Mouse (Mus musculus) cerebellum, postnatal 25 days (tissue): ENCODE measurements around the gene Mrpl35.
A peak's percentile ranks its signal among the peaks of the same experiment; 100 is the strongest.
"Not testable (repeated sequence)": the region's sequence is repeated elsewhere in the genome, so short reads cannot be mapped to it uniquely, and the experiment has no call there.

Source experiments
- DNase-seq, 2 experiments: peaks; one replicate each; pipeline ENCODE4 v3.0.0; 2021; ENCODE audit warnings: mixed read lengths in 2 of 2

Gene Mrpl35

DNA sequence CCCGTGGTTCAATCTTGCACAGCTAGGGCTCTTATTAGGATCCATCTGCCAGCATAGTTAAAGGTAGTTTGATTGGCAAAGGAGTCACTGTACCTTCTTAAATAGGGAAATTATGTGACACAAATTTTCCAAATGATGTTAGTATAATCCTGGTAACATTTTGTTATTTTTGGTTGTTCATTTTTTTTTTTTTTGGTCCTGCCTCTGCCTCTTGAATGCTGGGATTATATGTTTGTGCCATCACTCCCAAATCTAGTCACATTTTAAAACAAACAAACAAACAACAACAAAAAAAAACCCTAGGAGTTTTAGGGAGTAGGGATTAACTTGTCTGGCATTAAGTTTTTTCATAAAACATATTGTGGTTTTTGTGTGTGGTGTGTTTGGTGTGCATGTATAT is at the start of gene Mrpl35:
TSS of gene Mrpl35 (minus strand) at position 101 of the 400 bp plus-strand sequence.
- DNase-seq: no peak

DNA sequence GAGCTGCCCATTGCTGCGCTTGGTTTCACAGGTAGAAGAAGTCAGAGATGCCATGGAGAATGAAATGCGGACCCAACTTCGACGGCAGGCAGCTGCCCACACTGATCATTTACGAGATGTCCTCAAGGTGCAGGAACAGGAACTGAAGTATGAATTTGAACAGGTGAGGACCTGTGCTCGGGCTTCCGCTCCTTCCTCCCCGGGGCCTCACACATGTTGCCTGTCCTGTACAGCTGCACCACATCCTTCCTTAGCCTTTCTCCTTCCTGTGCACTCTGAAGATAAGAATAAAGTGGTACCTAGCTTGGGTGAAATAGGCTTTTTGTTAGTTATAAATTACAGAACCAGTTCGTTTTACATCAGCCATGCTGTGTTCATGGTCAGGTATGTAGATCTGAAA is 44.6 kb upstream of the Mrpl35 start:
- DNase-seq: no peak

DNA sequence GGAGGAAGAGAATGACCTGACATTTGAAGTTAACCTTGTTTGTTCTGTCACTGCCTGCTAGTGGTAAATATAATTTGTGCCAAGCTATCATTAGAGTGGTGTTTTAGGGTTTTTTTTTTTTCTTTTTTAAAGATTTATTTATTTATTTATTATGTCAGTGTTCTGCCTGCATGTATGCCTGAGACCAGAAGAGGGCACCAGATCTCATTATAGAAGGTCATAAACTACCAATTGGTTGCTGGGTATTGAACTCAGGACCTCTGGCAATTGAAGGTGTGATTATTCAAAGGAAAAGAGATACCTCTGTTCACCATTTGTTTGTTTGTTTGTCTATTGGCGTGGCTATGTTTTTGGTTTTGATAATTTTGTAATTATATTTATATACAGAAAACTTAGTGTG is 42.0 kb upstream of the Mrpl35 start:
- no peak for DNase-seq

DNA sequence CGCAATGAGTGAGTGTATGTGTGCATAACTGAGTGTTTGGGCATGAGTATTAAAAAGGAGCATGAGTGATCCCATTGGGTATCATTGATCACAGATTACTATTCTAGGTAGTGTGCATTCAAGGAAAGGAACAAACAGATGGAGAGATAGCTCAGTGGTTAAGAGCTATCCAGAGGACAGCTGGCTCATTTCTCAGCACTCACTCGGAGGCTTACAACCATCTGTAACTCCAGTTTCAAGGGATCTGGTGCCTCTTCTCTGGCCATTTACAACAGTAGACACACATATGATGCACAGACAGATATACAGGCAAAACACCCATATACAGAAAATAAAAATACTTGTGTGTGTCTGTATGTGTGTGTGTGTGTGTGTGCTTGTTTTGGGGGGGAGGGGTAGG is 41.0 kb upstream of the Mrpl35 start:
- no peak for DNase-seq

DNA sequence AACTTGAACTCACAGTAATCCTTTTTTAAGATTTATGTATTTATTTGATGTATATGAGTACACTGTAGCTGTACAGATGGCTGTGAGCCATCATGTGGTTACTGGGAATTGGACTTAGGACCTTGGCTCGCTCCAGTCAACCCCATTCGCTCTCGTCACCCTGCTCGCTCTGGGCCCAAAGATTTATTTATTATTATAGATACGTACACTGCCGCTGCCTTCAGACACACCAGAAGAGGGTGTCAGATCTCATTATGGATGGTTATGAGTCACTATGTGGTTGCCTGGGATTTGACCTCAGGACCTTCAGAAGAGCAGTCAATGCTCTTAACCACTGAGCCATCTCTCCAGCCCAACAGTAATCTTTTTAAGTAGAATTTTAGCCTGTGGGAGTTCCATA is 20.1 kb upstream of the Mrpl35 start:
- not testable (repeated sequence) for DNase-seq

DNA sequence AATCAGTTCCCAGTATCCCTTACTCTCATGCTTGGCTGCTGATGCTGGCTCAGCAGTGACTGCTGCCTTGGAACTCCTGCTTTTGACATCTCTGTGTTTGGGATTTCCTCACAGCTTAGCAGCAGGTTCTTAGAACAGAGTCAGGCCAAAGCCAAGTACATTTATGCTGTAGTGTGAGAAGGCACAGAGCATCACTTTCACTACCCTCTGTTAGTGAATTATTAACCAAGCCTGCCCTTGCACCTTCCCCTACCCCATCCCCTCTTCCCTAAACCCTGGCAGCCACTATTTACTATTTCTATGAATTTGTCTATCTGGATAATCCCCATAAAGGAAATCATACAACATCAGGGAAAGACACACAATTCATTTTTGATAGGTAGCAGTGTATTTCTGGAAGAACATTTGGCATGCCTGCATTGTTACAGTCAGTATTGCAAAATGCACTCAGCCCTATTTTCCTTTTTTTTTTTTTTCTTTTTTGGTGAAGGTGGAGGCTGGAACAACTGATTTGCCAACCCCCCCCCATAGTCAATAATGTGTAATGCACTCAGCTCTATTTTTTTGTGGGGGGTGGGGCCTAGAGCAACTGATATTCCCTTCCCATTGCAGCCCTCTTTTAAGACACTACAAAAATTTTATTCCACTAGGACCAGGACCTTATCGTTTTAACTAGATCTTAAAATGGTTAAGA is 14.0 kb upstream of the Mrpl35 start:
- peak in 1 of 2 experiments; percentile 13 for DNase-seq

DNA sequence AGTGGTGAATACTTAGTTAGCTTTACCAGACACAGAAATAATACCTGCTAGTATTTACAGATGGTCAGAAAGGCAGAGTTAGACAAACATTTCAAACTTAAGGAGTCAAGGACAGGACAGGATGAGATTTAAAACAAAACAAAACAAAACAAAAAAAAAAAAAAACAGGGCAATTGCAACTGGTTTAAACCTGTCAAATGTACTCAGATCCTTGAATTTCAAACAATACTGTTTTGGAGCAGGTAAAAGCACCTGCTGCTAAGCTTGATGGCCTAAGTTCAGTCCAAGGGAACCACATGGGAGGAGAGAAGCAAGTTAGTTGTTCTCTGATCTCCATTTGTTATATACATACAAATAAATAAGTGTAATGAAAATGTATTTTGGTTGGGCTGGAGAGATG is 13.0 kb upstream of the Mrpl35 start:
- DNase-seq: no peak

DNA sequence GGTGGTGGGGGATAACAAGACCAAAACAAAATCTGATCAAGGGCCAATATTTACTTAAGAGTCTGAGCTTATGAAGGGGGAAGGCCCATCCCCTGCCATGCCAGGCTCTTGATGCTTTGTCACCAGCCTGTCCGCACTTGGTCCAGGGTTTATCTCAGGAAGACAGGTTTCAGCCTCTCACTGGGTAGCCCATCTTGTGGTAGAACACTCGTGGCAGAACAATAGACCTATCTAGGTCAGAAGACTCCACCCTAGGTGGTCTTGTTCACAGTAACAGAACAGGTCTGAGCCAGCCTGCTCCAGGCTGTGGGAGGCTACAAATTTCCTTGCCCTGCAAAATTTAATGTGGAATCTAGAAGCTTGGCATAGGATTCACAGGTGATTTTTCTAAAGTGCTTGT is 10.0 kb upstream of the Mrpl35 start:
- DNase-seq: peak; percentile 14 to 16

DNA sequence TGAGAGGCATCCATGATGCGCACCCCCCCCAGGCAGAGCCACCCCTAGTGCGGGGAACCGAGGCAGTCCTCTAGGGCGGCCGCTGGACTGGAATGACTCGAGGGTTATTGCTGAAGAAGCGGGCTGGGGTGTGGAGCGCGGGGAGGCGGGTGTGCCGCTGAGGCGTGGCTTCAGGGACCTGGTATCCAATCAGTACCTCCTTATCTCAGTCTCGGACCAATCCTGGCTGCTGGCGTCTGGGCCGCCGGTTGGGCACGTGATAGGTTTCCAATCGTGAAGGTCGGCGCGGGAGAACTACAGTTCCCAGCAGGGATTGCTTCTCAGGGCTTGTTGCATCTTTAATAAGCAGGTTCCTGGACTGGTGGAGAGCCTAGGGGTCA is 4.8 kb upstream of the Mrpl35 start:
- peak; percentile 93 to 95 for DNase-seq

DNA sequence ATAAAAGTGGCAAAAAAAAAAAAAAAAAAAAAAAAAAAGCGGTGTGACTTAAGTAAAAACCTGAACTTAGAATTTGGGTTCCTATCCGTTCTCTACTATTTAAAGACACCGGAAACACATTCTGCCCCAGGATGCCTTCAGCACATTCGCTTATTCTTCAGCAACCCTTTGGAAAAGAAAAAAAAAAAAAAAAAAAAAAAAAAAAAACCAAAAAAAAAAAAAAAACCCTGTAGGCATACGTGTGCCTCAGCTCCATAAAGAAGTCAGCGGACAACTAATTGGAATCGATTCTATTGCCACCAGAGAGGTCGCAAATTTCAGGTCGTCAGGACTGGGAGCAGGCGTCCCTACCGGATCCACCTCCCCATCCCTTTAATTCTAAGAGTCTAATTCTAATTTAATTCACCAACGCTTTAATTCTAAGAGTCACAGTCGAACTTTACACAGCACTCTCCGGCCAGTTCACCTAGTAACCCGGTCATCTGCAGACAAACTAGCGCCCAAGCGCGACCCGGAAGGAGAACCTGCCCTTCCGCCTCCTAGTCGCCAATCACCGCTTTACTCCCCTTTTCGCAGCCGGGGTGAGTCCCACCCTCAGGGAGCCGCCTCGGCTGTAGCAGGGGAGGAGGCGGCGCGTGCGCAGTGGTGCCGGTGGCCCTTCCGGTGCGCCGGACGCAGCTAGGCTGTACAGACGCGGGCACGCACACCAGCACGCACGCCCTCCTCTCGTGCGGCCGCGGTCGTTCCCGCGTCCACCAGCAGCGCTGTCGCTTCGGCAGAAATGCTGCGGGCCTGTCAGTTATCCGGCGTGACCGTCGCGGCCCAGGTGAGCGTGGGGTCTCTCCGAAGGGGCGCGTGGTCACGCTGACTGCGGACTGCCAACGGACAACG is 4.2 kb upstream of the Mrpl35 start, which contains the start of gene Immt:
TSS of gene Immt (plus strand) at position 642 of the 891 bp plus-strand sequence.
- DNase-seq: peak; percentile 97 to 99

DNA sequence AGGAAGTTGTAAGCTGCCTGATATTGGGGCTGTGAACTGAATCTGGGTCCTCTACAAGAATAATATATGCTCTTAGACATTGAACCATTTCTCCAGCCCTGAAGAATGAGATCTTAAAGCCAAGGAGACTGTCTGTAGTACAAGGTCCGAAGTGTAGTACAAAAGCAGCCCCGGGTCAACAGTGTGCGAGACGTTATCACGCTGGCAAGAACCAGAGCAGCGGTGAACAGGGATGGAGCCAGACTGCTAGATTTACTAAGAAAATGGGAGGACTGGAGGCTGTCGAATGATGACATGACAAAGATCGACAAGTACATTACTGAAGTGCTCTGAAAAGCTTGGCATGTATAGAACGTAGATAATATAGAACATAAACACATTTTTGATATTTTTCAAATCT is 3.0 kb upstream of the Mrpl35 start:
- no peak for DNase-seq

DNA sequence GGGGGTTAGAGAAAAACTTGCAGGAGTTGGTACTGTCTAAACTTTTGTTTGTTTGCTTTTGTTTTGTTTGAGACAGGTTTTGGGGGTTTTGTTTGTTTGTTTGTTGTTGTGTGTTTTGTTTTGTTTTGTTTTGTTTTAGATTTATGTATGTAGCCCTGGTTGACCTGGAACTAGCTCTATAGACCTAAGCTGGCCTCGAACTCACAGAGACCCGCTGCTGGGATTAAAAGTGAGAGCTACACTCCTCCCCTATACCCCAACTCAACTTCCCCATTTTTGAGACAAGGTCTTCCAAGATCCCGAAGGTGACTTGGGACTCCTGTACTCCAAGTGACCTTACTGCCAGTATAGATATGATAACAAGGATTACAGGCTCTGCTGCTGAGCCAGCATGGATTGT is 2.8 kb downstream of the Mrpl35 start:
- no peak for DNase-seq

DNA sequence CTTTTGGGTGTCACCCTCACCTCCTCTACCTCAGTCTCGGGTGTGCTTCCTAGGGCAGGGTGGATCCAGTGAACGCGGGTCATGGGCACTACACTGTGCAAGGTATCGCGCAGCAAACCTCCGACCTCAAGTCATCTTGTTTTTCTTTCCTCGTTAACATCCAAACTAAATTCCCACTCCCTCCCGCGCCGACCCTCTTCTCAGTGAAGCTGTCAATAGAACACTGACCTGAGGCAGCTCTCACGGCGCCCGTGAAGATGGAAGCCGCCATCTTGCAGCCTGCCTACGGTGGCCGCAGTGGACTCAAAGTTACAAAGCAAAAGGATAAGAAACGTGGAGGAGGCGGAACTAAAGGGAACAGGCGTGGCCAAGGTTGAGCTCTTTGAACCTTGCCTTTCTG is 3.3 kb downstream of the Mrpl35 start:
- peak; percentile 93 to 95 for DNase-seq

DNA sequence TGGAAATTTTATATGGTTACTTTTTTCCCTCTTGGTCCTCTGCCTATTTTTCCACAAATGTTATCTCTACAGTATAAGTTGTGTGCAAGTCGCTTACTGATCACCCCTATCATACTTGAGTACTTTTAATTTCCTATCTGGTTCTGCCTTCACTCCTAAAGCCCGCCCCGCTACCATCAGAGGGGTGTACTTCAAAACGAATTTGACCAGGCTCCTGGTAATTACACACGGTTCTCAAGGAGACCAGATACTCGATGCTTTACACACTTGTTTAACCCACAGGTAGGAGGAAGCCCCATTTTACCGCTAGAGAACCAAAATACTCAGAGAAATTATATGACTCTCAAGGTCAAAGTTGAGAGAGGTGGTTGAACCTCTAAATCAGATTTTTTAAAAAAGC is 3.7 kb downstream of the Mrpl35 start:
- DNase-seq: no peak

DNA sequence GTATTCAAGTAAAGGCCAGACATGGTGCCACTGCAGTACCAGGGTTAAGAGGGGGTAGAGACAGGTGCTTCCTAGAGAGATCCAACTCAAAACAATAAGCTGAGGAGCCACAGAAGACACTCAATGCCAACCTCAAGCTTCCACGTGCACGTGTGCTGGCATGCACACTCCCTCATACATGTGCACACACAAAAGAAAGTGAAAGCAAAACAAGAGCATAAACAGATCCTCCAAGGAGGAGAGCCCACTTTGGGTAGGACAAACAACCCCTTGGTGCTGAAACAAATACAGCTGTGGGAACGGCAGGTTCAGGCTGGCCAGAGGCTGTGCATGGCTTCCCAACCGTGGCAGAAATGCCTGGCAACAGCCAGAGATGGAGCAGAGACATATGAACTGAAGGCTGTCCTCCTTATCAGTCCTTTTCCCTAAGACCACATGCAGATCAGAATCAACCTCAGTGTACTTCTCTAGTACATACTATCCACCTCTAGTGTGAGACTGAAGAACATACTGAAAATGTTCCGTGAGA is 6.9 kb downstream of the Mrpl35 start:
- no peak for DNase-seq

DNA sequence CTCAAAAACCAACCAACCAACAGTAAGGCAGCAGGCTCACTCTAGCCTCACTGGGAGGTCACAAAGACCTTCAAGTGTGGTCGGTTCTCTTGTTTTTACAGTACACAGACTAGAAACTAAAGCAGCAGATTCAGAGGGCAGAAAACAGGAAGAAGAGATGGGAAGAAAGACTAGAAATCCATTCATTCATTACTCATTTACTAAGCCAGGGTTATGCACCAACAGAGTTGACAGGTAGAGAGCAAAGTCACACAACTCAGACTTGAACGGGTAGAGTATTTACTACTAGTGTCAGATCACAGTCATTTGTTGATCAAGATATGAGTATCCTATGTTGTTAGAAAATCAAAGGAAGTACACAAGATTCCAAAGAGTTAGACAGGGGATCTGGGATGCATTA is 13.9 kb downstream of the Mrpl35 start:
- no peak for DNase-seq

DNA sequence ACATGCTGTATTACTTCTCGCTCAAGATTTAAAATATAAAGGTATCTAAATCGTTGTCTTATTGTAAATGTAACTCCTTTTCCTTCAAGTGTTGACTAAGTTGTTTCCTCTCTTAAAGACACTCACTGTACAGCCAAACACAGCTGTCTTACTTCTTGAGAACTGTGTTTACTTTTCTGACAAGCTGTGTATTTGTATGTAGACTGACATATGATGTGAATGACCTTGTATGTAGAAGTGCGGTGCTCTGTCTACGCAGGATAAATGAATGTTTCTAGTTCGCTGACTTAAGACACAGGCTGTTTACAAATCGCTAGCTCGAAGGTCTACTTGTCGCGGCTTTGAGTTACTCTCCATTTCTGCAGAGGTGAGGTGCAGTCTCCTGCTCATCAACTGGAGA is 16.9 kb downstream of the Mrpl35 start:
- no peak for DNase-seq

DNA sequence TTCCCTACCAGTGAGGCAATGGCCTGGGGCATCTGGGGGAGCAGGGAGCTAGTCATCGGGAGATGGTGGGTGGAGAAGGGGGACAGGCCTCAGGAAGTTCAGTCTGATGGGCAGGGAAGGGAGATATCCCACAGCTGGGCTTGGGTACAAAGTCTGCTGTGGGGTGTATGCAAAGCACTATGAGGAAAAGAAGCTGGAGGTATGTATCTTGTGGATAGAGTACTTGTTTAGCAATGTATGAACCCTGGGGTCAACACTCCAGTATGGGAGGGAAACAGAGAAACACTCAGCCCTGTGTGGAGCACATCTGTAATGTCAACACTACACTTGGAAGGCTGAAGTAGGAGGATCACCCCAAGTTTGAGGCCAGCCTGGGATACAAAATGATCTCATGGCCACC is 20.1 kb downstream of the Mrpl35 start:
- DNase-seq: no peak

DNA sequence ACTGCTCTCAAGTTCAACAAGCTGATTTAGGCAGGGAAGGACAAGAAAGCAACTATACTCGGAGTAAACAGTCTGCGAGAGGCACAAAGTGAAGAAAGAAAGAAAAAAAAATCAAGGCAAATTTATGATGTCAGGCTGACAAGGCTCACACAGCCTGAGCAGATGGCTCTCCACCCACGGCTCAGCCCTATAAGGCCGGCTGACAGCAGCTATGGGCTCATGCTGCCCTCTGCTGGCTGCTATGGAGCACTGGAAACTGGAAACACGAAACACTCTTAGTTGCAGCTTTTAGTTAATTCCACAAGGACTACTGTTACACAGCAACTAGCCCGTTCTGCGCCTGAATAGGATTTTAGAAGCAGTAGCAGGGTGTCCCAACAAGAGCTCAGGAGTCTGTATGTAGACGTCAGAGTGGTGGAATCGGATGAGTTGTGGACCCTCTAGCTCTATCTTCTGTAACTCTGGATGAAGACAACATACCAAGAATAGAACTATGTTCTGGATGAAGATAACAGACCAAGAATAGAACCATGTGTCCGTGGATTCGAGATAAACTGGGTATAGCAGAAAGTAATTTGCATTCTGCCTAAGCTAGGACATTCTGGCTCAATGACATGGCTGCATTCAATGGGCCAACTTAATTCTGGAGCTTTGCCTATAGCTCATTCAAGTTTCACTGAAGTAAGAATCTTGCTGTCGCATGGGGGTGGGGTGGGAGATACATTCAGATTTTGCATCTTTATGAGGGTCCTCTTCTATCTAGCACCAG is 22.5 kb downstream of the Mrpl35 start:
- peak; percentile 79 to 85 for DNase-seq

DNA sequence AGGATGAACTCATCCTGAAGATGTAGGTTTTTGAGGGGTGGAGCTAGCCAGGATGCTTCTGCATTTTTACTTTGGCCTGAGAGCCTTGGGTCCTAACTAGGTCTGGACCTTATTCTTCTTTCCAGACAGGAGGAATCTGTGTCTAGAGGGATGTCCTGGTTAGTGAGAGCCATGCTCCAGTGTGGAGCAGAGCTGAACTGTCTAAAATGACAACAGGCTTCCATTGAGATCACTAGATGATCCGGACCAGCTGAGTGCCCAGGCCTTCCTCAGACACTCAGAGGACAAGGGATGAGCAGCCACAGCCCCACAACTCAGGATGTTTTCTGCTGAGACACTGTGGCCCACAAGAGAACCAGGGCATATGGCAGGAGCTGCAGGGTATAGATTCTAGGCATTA is 23.2 kb downstream of the Mrpl35 start:
- DNase-seq: peak in 1 of 2 experiments; percentile 32

DNA sequence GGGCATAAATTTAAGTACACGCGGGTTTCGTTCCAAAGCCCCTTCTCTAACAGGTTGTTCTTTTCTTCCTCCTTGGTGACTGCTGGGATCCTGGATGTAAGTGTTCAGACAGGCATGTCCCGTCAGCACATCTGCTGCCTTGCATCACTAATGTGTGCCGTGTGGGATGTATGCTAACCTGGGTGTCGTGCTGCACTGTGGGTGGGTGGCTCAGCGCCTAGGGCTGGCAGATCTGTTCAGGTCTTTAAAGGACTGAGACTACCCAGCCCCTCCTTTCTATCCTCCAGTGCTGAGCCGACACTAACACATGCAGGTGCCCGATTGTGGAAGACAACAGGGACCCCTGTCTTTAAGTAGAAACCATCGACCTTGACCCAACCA is 25.1 kb downstream of the Mrpl35 start:
- peak in 1 of 2 experiments; percentile 41 for DNase-seq

DNA sequence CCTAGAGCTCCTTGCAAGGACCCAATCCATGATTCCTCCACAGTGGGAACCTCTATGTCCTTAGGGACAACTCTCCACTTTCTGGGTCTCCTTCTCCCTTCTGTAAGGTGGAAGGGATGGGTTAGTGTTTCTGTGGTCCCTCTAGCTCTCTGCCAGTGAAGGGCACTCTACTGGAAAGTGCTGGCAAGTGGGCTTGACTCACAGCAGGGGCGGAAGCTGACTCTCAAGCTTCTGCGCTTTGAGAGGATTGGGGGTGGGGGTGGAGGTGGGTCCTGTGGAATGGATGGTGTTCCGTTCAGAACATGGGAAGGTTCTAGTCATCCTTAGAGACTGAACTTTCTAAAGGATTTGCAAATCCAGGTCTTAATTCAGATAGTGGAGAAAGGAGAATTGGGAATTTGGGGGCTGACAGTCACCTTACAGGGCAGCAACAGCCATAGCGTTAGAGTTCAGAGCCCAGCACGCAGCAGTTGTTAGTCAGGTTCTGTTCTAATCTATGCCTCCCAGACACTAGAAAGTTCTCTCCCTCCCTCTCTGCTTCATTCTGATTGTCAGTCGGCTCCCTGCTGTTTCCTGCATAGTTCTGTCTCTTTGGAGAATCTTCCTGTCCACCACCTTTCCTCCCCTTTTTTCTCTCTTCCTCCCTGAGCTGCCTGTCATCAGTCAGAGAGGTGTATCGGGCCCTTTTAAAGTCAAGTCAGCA is 25.6 kb downstream of the Mrpl35 start:
- no peak for DNase-seq

DNA sequence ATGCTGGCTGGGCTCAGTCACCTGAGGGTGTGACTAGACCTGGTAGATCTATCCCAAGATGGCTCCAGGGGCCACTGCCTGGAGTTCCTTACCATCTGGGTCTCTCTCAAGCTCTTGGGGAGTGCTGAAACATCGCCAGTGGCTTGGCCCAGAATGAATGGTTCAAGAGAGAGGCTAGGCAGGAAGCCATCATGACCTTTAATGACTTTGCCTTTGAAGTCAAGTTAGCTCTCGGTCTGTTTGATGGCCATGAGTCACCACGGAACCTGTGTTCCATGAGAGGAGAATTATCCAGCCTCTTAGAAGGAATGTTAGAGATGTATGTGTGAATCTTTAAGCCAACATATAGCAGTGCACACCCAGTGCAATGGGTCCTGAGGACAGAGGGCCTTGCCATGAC is 27.4 kb downstream of the Mrpl35 start:
- DNase-seq: no peak
